Mouse (Mus musculus) fibroblast of lung, adult 2 months (primary cell): ENCODE results near the gene Mrm1.
A peak's percentile ranks its signal among the peaks of the same experiment; 100 is the strongest.

Source experiments
- DNase-seq: peaks from one replicate; pipeline ENCODE4 v3.0.0-alpha.2; 2011; ENCODE audit warnings: low read depth

Mrm1 gene

DNA sequence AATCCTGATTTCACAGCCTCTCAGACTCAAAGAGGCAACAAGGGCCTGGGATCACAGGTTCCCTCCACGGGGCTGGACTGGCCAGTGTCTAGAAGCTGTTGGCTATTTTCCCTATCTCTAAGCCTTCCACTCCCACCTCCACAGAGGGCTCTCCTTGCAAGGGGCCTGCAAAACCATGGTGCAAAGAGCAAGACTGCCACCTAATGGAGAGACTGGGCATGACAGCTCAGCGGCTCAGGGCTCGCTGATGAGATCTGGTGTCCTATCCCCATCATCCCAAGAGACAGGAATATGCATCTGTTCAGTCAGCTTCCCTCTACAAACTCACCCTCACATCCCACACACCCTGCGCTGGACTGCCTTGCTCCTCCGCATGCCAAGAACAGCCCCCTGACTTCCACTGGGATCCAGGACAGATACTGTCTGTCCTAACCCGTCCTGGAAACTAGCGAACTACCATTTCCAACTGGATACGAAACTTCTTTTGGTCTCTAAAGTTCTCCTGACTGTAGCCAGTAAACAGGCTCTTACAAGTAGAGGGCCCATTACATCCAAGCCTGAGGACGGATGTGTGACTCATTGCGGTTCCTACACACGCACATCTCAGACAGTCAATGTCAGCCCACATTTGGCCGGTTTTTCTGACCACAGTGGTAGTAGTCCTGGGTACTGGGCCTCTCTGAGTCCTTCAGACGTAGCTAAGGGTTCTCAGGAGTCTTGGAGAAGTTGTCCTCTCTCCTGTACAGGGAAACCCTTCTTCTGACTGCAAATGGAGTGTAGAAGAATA, 5.4 kb downstream of the Mrm1 start:
- peak; percentile 56 for DNase-seq

DNA sequence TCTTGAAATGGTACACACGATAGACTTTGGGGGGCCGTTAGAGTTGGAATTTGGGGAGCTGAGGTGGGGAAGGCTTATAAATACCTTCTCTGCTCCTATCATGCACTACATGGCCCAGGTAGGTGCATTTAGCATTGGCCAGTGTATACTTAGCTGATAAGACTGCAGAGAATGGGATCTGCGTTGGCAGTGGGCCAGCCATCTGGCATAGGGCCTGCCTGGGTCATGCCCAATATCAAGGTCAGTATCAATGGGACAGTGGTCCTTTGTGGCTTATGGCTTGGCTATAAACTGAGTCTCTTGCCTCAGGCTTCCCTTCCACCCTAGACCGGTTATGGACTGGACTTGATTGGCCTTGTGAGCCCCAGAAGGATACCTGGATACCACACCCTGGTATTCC, 14.9 kb downstream of the Mrm1 start:
- DNase-seq = no peak

DNA sequence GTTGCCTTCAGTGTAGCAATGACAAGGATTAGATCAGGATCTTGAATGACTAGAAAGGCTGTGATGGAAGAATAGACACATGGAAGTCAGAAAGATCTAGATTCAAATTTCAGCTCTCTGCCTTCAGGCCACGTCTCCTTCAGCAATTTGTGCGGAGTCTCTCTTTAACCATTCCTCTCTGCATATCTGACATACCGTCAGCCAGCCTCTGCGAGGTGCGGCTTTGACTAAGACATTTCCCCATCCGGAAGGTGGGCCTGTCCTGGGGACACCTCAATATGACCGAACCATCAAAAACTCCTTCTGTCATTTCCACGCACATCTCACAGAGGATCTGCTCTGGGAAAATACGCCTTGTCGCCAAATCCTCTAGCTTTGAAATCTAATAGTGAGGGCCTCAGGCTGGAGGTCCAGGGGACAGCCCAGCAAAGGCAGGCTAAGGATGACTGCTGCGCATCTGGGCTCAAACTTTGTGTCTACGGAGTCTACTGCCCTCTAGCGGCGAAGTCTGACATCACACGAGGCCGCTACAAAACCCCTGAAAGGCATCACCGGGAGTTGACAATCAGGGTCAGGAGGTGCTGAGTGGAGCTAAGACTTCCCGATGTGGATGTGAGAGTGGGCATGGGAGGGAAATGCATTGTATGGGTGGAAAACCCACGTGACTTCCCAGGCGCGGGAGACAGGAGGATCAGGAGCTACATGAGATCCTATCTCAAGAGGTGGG, 21.5 kb downstream of the Mrm1 start:
- no peak for DNase-seq

DNA sequence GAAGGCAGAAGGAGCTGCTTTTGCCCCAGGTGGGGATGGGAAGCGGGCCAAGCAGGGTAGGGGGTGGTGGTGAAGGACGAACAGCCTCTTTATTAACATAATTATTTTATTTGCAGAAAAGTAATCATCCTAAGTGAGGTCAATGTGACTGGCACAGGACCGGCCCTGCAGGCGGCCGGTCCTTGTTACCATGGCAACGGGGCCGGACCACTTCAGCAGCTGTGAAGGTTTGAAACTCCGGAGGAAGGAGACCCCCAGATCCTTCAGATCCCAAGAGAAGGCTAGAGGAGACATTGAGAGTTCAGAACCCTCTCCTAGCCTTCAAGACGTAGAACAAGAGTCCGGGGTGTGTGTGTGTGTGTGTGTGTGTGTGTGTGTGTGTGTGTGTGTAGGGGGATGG, 22.3 kb downstream of the Mrm1 start:
- DNase-seq = no peak

DNA sequence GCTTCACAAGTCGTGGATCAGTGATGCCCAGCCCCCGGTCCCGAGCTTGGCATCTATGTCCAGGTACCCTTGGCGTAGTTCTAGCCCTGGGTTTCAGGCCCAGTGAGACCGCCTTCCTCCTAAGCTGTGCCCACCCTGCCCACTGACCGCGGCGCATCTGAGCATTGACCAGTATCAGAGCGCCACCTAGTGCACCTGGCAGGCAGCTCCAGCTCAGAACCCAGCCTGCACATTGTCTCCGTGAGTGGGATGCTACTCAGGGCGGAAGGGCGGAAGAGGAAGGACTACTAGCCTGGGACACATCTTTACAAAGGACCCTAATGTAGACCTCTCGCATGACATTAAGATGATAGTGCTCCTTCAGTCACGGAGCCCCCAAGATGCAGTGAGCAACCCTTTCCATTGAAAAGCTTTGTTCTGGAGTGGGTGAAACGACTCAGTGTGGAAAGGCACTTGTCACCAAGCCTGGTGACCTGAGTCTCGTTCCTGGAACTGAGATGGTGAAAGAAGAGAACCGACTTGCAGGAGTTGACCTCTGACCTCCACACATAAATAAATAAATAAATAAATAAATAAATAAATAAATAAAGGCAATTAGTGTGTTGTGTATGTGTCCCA, 24.7 kb downstream of the Mrm1 start:
- no peak for DNase-seq

DNA sequence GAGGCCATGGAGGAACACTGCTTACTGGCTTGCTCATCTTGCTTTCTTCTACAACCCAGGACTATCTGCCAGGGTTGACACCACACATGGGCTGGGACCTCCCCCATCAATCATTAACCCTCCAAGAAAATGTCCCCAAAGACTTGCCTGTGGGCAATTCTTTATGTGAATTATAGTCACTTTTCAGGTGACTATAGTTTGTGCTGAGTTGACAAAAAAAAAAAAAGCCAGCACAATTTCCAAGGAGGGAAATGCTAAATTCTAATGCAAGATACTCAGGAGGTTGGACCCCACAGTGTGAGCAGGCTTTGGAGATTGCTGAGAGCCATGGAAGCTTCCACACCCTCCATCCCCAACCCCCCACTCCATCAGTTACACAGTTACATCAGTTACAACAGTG, 25.8 kb downstream of the Mrm1 start:
- no peak for DNase-seq

DNA sequence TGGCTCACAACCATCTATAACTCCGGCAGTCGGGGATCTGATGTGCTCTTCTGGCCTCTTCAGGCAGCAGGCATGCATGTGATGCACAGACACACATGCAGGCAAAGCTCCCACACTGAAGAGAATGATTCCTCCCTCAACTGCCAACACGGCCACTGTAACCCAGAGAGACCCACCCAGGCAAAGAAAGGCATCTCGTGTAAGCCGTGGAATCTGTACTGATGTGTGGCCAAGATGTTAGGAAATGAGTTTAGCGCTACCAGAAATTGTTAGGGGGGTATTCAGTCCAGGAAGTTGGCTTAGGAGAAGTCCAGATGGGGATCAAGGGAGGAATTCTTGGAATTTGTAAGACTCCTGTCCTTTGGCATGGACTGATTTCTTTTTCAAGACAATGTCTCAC, 28.9 kb downstream of the Mrm1 start:
- no peak for DNase-seq

DNA sequence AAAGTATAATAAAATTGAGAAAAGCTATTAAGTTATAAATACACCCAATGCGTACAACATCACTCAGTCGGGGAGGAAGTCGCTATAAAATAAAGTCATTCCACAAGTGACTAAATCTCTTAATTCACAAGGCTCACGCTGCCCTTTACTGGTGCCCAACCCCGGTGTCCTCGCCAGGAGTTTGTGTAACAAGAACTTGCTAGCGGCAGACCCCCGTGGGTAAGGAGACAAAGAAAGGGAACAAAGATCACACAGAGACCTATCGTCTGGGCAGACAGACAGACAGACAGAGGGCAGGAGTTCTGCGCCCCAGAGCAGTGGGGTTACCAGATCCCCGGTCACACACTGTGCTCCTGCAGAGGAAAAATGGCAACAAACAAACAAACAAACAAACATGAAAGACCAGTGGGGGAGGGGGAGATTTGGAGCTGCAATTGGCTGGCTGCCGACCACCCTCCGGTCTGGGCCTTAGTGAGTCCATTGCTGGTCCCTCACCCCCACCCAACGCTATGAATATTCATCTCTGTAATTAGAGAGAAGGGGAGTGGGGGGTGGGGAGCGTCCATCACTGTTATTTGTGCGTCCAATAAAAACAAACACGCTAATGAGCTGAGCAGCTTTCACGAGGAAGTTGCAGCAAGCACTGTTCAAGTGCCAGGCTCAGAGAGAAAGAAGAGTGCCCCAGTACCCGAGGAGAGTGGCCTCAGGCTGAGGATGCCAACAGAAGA, 39.0 kb downstream of the Mrm1 start:
- DNase-seq = no peak

DNA sequence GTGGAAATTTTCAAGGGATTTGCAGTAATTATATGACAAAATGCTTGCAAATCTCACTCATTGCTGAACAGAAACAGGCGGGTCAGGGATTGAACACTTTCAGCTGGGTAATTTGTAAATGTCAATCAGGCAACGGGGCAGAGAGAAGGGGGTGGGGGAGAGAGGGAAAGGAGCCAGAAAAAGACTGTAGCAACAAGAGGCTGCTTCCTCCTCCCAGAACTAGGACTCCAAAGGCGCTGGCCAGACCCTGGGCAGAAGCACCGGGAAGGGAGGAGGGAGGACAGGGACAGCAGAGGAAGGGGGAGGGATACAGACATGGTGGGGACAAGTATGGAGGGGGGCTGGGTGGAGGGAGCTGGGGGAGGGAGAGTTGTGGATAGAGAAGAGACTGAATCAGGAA, 43.8 kb downstream of the Mrm1 start:
- DNase-seq = no peak

DNA sequence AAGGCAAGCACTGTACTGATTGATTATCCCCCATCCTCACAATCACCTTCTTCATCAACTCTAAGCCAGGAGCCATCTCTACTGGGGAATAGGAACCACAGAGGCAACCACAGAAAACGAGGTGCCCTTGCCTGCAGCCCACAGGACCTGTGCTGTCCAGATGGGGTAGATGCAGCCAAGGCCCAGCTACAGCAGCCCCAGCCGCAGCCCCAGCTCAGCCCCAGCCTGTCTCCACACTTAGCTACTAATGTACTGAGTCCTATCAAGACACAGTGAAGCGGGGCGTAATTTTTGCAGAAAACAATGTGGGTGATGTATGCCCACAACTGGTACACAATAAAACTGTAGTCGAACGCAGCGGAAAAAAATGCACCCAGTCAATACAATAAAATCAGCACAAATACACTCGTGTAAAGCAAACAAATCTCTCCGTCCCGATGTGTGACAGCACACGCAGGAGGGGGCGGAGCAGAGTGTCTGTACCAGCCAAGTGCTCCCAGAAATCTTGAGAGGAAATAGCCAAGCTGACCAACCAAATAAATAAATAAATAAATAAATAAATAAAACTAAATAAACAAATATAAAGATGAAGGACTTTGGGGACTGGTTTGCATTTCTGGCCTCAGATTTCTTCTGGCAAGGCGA, 44.3 kb downstream of the Mrm1 start:
- DNase-seq = no peak

DNA sequence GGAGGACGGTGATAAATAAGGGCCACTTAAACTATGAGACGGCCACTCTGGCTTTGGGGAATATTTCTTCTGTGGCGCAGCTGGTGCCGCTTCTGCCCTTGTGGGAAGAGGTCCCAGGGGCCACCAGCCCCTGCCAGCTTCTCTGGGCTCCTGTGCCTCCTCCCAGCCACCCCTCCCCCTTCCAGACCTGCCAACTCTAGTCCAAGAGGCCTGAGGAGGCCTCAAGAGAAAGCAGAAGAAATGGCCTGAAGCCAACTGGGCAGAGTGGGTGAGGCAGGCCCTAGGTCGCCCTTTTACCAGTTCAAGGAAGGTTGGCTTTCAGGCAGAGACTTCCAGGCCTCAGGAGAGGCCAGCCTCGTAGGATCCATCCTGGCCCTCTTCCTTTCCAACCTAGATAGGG, 51.4 kb downstream of the Mrm1 start:
- DNase-seq = no peak

DNA sequence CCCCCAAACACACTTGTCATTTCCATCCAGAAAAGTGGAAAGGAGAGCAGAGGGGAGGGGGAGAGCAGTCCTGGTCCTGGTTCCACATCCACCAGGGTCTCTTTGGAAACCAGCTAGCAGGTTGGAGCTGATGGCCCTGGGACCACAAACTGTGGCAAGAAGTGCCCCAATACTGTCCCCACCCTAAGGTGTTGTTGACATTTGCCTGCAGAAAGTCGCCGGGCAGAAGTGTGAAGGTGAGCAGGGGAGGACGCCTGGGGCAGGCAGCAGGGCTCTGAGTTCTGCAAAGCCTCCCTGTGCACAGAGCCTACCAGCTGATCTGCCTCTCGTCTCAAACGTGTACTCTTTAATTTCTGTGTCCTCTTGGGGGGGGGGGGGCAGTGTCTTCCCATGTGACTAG, 54.2 kb downstream of the Mrm1 start:
- no peak for DNase-seq

DNA sequence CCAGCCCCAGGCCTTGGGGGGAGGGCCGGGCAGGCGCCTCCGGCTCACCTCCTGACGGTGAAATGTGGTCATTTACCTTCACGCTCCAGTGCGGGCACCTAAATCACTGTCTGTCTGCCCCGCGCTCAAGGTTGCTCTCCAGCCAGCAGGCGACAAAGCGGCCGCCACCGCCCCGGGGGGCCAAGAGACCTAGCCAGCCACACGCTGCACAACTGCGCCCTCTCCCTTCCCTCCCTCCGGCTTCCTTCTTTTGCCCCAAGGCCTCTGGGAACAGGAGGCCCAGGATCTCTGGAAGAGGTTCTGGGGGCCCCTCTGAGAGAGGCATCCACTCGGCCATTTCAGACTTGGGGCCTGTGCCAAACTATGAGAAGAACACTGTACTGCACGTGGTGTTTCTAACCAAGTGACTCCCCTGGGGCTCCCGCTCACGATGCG, 54.8 kb downstream of the Mrm1 start:
- DNase-seq = no peak

DNA sequence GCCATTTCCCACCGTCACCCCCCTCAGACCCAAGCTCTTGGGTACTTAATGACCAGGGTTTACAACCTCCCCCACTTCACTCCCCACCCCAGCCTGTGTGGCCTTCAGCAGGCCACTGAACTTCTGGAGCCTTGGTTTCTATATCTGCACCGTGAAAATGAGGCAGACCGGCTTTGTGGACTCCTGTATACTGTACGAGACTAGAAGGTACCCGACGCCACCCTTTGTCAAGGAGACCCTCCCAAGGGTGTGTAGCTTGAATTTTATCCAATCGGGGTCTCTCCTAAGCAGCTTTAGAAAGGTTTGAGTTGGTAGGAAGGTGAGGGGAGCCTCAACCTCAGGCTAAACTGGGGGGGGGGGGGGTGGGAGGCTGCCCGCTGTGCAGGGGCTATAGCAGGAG, 55.2 kb downstream of the Mrm1 start:
- no peak for DNase-seq
